ENCODE assay signal across 31 mouse cellular contexts in genomic region chr9:62013316-62014097, GRCm38 (mm10). TPM values are rescaled to one million over a fixed set of nuclear protein-coding genes. Genes with fewer than 3 reads are reported as not detected.
DNase-seq lines count a peak whose midpoint lies in the region; ATAC-seq lines count a peak whose summit lies in the region.
"Had no signal": no experiment of that assay in that cellular context is flagged by ENCODE, and none has a peak within 500 bp of the region (broad histone marks: within the 10 kb centered on the region; RNA-seq: fewer than 3 reads in every experiment).

No protein-coding gene starts in this region.

- no peak overlapping the region for H3K4me2 ChIP-seq in hindbrain, embryonic 14.5 days (replicated peaks)
- H3K4me2 ChIP-seq in forebrain, embryonic 13.5 days: no peak overlapping the region
- H3K4me2 ChIP-seq: embryonic facial prominence, embryonic 13.5 days; heart, embryonic 11.5 days; hindbrain, embryonic 13.5 days had no signal

- H3K4me1 ChIP-seq in hindbrain, embryonic 10.5 days (replicated peaks): peaks cover 5% of the 10 kb centered on the region; the same call in 1 of the 2 replicates
- no peaks in the 10 kb centered on the region for H3K4me1 ChIP-seq in hindbrain, embryonic 14.5 days (replicated peaks; ENCODE audit: control insufficient read depth, insufficient read depth, low read length)
- no peaks in the 10 kb centered on the region for H3K4me1 ChIP-seq in forebrain, embryonic 13.5 days
- H3K4me1 ChIP-seq: embryonic facial prominence, embryonic 13.5 days; hindbrain, embryonic 13.5 days had no signal

- no peaks in the 10 kb centered on the region for H3K9me3 ChIP-seq in hindbrain, embryonic 10.5 days
- no peaks in the 10 kb centered on the region for H3K9me3 ChIP-seq in hindbrain, embryonic 14.5 days (ENCODE audit: control insufficient read depth, low read length)
- no peaks in the 10 kb centered on the region for H3K9me3 ChIP-seq in forebrain, embryonic 13.5 days (replicated peaks)
- H3K9me3 ChIP-seq: embryonic facial prominence, embryonic 10.5 days; embryonic facial prominence, embryonic 13.5 days; forebrain, embryonic 10.5 days; hindbrain, embryonic 13.5 days had no signal

- ATAC-seq in hindbrain, embryonic 14.5 days (ENCODE audit: low FRiP score): no peak
- peak; percentile 81 for ATAC-seq in granulocyte monocyte progenitor cell, adult 5-6 weeks (replicated peaks; ENCODE audit: poor library complexity, severe bottlenecking)
- no peak for ATAC-seq in CD4-positive, CD25-positive, alpha-beta regulatory T cell, adult 4 months
- ATAC-seq in forebrain, embryonic 13.5 days: no peak
- ATAC-seq: forebrain, embryonic 14.5 days; hindbrain, postnatal 0 days; inflammation-experienced regulatory T-cells, adult 6 months had no signal

- no peaks in the 10 kb centered on the region; the same call in 1 of the 2 replicates for H3K27me3 ChIP-seq in hindbrain, embryonic 10.5 days (ENCODE audit: insufficient read depth, poor library complexity, severe bottlenecking)
- H3K27me3 ChIP-seq in hindbrain, embryonic 14.5 days (ENCODE audit: control insufficient read depth, insufficient read depth, low read length): no peaks in the 10 kb centered on the region
- no peaks in the 10 kb centered on the region for H3K27me3 ChIP-seq in forebrain, embryonic 13.5 days
- H3K27me3 ChIP-seq: embryonic facial prominence, embryonic 13.5 days; hindbrain, embryonic 13.5 days had no signal

- no peak overlapping the region for H3K9ac ChIP-seq in hindbrain, embryonic 14.5 days
- no peak overlapping the region for H3K9ac ChIP-seq in forebrain, embryonic 13.5 days
- H3K9ac ChIP-seq: embryonic facial prominence, embryonic 13.5 days; hindbrain, embryonic 13.5 days had no signal

- no peaks in the 10 kb centered on the region for H3K36me3 ChIP-seq in hindbrain, embryonic 10.5 days
- no peaks in the 10 kb centered on the region for H3K36me3 ChIP-seq in hindbrain, embryonic 14.5 days (replicated peaks; ENCODE audit: control insufficient read depth, insufficient read depth)
- H3K36me3 ChIP-seq in forebrain, embryonic 13.5 days (ENCODE audit: poor library complexity, severe bottlenecking): no peaks in the 10 kb centered on the region
- H3K36me3 ChIP-seq: embryonic facial prominence, embryonic 10.5 days; embryonic facial prominence, embryonic 13.5 days; forebrain, embryonic 10.5 days; hindbrain, embryonic 13.5 days had no signal

- no peak overlapping the region for H3K4me3 ChIP-seq in hindbrain, embryonic 10.5 days
- no peak overlapping the region for H3K4me3 ChIP-seq in hindbrain, embryonic 14.5 days (replicated peaks; ENCODE audit: low read length)
- no peak overlapping the region for H3K4me3 ChIP-seq in forebrain, embryonic 13.5 days
- H3K4me3 ChIP-seq: embryonic facial prominence, embryonic 10.5 days; embryonic facial prominence, embryonic 13.5 days; erythroblast, embryonic 14.5 days; forebrain, embryonic 10.5 days; hindbrain, embryonic 13.5 days had no signal

- H3K27ac ChIP-seq in hindbrain, embryonic 10.5 days: 0 out of 2 replicates have a peak overlapping the region, but pooled peaks have one; percentile 29
- no peak overlapping the region for H3K27ac ChIP-seq in hindbrain, embryonic 14.5 days
- H3K27ac ChIP-seq in forebrain, embryonic 13.5 days: no peak overlapping the region
- H3K27ac ChIP-seq: embryonic facial prominence, embryonic 10.5 days; embryonic facial prominence, embryonic 13.5 days; forebrain, embryonic 10.5 days; hindbrain, embryonic 13.5 days; hindbrain, postnatal 0 days had no signal

- DNase-seq in hindbrain, embryonic 10.5 days (ENCODE audit: low spot score): no peak
- no peak for DNase-seq in hindbrain, embryonic 14.5 days (ENCODE audit: low spot score)
- DNase-seq in 416B (ENCODE audit: low read depth): peak; percentile 33
- peak; percentile 27 for DNase-seq in lung, postnatal 36 days
- no peak for DNase-seq in right cerebral cortex, adult 18-20 months
- DNase-seq: adrenal gland, adult 2 months; adrenal gland, postnatal 14 days; B cell, adult 2 months; cerebellum, adult 11 months; cerebellum, adult 2 months; cerebellum, adult 9-11 months; cerebellum, postnatal 25 days; embryo, embryonic 11 days; gastrocnemius, postnatal 25 days; heart, adult 11 months had no signal

- 73% methylated on average over 12 of the region's 12 CpGs for WGBS in hindbrain, embryonic 10.5 days
- WGBS in hindbrain, embryonic 14.5 days: 78% methylated on average over 12 of the region's 12 CpGs
- WGBS in forebrain, embryonic 13.5 days: 69% methylated on average over 12 of the region's 12 CpGs

RNA-seq across cellular contexts. Expression of gene Paqr5, which starts 13.1 kb away (rescaled TPM):
- 0.58 and 0.65 TPM in 2 replicates for polyA plus RNA-seq in hindbrain, embryonic 10.5 days (2016; fragmentation: Nextera tagmentation; extraction: Ambion mirVana)
- polyA plus RNA-seq in hindbrain, embryonic 14.5 days (2014; fragmentation: Nextera tagmentation; extraction: Ambion mirVana): 0.33 and 0.36 TPM in 2 replicates
- 0.60 TPM in 1 of 2 replicates, not detected in the other for total RNA-seq in granulocyte monocyte progenitor cell, adult 5-6 weeks (2014; fragmentation: Nextera tagmentation)
- 0.21 and 0.34 TPM in 2 replicates for total RNA-seq in granulocyte monocyte progenitor cell, adult 5-6 weeks (2017)
- 1 to 10 TPM in 1 of 2 experiments, under 1 TPM in 1; 0.54 to 1.2 TPM for polyA plus RNA-seq in CD4-positive, CD25-positive, alpha-beta regulatory T cell, adult 4 months (2017; shearing (Covaris generic))
- polyA plus RNA-seq in forebrain, embryonic 13.5 days (2015; fragmentation: Nextera tagmentation; extraction: Ambion mirVana): 0.49 and 0.67 TPM in 2 replicates
- total RNA-seq: gastrocnemius, adult 8-10 months; gastrocnemius, postnatal 25 days; heart, adult 8-10 months; heart, postnatal 25 days; MEL had no signal
- polyA plus RNA-seq: erythroblast, embryonic 14.5 days had no signal

Comparison
In these comparisons a context has a peak if more than half of its experiments do, and no peak if none do; other contexts are left out.
1. DNase-seq: peak in 416B (single experiment) and lung, postnatal 36 days (single experiment); none in hindbrain, embryonic 10.5 days (single experiment), hindbrain, embryonic 14.5 days (single experiment) and right cerebral cortex, adult 18-20 months (single experiment).